Mouse (Mus musculus) cerebral cortex, adult 2 months (tissue): ENCODE data around the gene Cdc123.

Experiments used
- WGBS: fragments of 180-500 bp; shearing (Covaris S2); methylation state at CpG from one replicate; pipeline ENCODE4 v1.1.7; 2018; 5-methylcytosine and 5-hydroxymethylcytosine counted together

The Cdc123 gene

GRCm38 (mm10) chr2:5804440-5805045 lies 40.4 kb downstream of the Cdc123 start:
- 86% methylated on average over 6 of the region's 6 CpGs for WGBS

- 93% methylated on average over 10 of the region's 10 CpGs for WGBS
Measured at GRCm38 (mm10) chr2:5801927-5802590, 42.9 kb downstream of the Cdc123 start.

- WGBS: 65% methylated on average over 9 of the region's 9 CpGs
Measured at GRCm38 (mm10) chr2:5801182-5801640, 43.8 kb downstream of the Cdc123 start.

GRCm38 (mm10) chr2:5797816-5798672 lies 46.9 kb downstream of the Cdc123 start:
- 93% methylated on average over 11 of the region's 11 CpGs for WGBS

- WGBS: 82% methylated on average over 10 of the region's 10 CpGs
Measured at GRCm38 (mm10) chr2:5793771-5794170, 51.2 kb downstream of the Cdc123 start.

- 95% methylated on average over 5 of the region's 5 CpGs for WGBS
Measured at GRCm38 (mm10) chr2:5792056-5792455, 52.9 kb downstream of the Cdc123 start.

GRCm38 (mm10) chr2:5789625-5790160 lies 55.3 kb downstream of the Cdc123 start:
- 53% methylated on average over 4 of the region's 4 CpGs for whole genome bisulfite sequencing

- WGBS: 87% methylated on average over 3 of the region's 3 CpGs
Measured at GRCm38 (mm10) chr2:5787391-5787790, 57.6 kb downstream of the Cdc123 start.

- 80% methylated on average over 2 of the region's 2 CpGs for WGBS
Measured at GRCm38 (mm10) chr2:5772464-5772863, 72.5 kb downstream of the Cdc123 start.

GRCm38 (mm10) chr2:5770708-5771241 lies 74.2 kb downstream of the Cdc123 start:
- WGBS: 37% methylated on average over 8 of the region's 8 CpGs

GRCm38 (mm10) chr2:5768946-5769345 lies 76.0 kb downstream of the Cdc123 start:
- 95% methylated on average over 4 of the region's 4 CpGs for WGBS

- WGBS: 96% methylated on average over 3 of the region's 3 CpGs
Measured at GRCm38 (mm10) chr2:5762031-5762430, 82.9 kb downstream of the Cdc123 start.

GRCm38 (mm10) chr2:5760479-5761008 lies 84.4 kb downstream of the Cdc123 start:
- WGBS: 94% methylated on average over 8 of the region's 8 CpGs

- WGBS: 87% methylated on average over 2 of the region's 2 CpGs
Measured at GRCm38 (mm10) chr2:5758569-5758968, 86.4 kb downstream of the Cdc123 start.

- WGBS: 95% methylated on average over 3 of the region's 3 CpGs
Measured at GRCm38 (mm10) chr2:5750872-5751271, 94.1 kb downstream of the Cdc123 start.

GRCm38 (mm10) chr2:5749210-5749609 lies 95.8 kb downstream of the Cdc123 start:
- WGBS: 88% methylated on average over 6 of the region's 6 CpGs

- WGBS: 91% methylated on average over 5 of the region's 5 CpGs
Measured at GRCm38 (mm10) chr2:5747545-5748043, 97.4 kb downstream of the Cdc123 start.

- WGBS: 88% methylated on average over 12 of the region's 12 CpGs
Measured at GRCm38 (mm10) chr2:5746529-5746928, 98.4 kb downstream of the Cdc123 start.
